Mouse (Mus musculus) lung, postnatal 10 days (tissue): ENCODE measurements around the gene Slc4a3.
A peak's percentile ranks its signal among the peaks of the same experiment; 100 is the strongest.

Experiments
- DNase-seq: peaks from one replicate; pipeline ENCODE4 v3.0.0; 2021

Gene Slc4a3

GRCm38 (mm10) chr1:75524679-75525078 is 21.4 kb upstream of the Slc4a3 start:
- peak; percentile 39 for DNase-seq

- DNase-seq = no peak
Observed at GRCm38 (mm10) chr1:75530546-75530945, 15.5 kb upstream of the Slc4a3 start.

- DNase-seq = no peak
Observed at GRCm38 (mm10) chr1:75532280-75533172, 13.5 kb upstream of the Slc4a3 start.

GRCm38 (mm10) chr1:75533325-75534252 is 12.5 kb upstream of the Slc4a3 start:
- DNase-seq = no peak

- no peak for DNase-seq
Observed at GRCm38 (mm10) chr1:75537587-75537986, 8.5 kb upstream of the Slc4a3 start.

- DNase-seq = no peak
Observed at GRCm38 (mm10) chr1:75538597-75539190, 7.4 kb upstream of the Slc4a3 start.

GRCm38 (mm10) chr1:75541496-75541895 is 4.6 kb upstream of the Slc4a3 start:
- no peak for DNase-seq

- no peak for DNase-seq
Observed at GRCm38 (mm10) chr1:75544351-75544750, 1.7 kb upstream of the Slc4a3 start.

GRCm38 (mm10) chr1:75547351-75547750 is 1.3 kb downstream of the Slc4a3 start:
- DNase-seq = no peak

- DNase-seq = no peak
Observed at GRCm38 (mm10) chr1:75548083-75548482, 2.0 kb downstream of the Slc4a3 start.

GRCm38 (mm10) chr1:75548871-75549270 is 2.8 kb downstream of the Slc4a3 start:
- DNase-seq = no peak

GRCm38 (mm10) chr1:75549289-75550279 is 3.5 kb downstream of the Slc4a3 start:
- no peak for DNase-seq

- no peak for DNase-seq
Observed at GRCm38 (mm10) chr1:75550586-75550985, 4.5 kb downstream of the Slc4a3 start.

GRCm38 (mm10) chr1:75555680-75556079 is 9.6 kb downstream of the Slc4a3 start:
- DNase-seq = no peak

GRCm38 (mm10) chr1:75556143-75556781 is 10.2 kb downstream of the Slc4a3 start:
- DNase-seq = no peak

GRCm38 (mm10) chr1:75557041-75557440 is 11.0 kb downstream of the Slc4a3 start:
- no peak for DNase-seq

- DNase-seq = no peak
Observed at GRCm38 (mm10) chr1:75558388-75559178, 12.5 kb downstream of the Slc4a3 start.

- DNase-seq = peak; percentile 95
Observed at GRCm38 (mm10) chr1:75559212-75559925, 13.3 kb downstream of the Slc4a3 start.

- no peak for DNase-seq
Observed at GRCm38 (mm10) chr1:75560206-75560913, 14.3 kb downstream of the Slc4a3 start.
